Mouse (Mus musculus) intestine, embryonic 16.5 days (tissue): ENCODE measurements around the gene Fam181a. TPM values are rescaled to one million over a fixed set of nuclear protein-coding genes. Genes with fewer than 3 reads are reported as not detected.

Experiments used
- ATAC-seq: fragments of 200-750 bp; cut with Nextera tagmentation; 2 replicates; pipeline ENCODE4 v1.8.0; 2017; ENCODE audit warnings: moderate TSS enrichment, moderate library complexity
- H3K27ac ChIP-seq: fragments of 300-500 bp; sonication (generic); 2 replicates; pipeline ENCODE4 v1.5.1; 2014; ENCODE audit warnings: mild to moderate bottlenecking, low read length
- H3K27me3 ChIP-seq: fragments of 300-500 bp; sonication (generic); replicated peaks from 2 replicates; pipeline ENCODE4 v1.6.1; 2014; ENCODE audit warnings: low read length, control low read depth, mixed read lengths; ENCODE audit not compliant: control insufficient read depth, insufficient read depth
- H3K36me3 ChIP-seq: fragments of 300-500 bp; sonication (generic); 2 replicates; pipeline ENCODE4 v1.6.1; 2014; ENCODE audit warnings: low read length, control low read depth; ENCODE audit not compliant: control insufficient read depth, insufficient read depth
- H3K4me1 ChIP-seq: fragments of 300-500 bp; sonication (generic); 2 replicates; pipeline ENCODE4 v1.6.1; 2014; ENCODE audit warnings: low read length, control low read depth, mixed read lengths; ENCODE audit not compliant: control insufficient read depth, insufficient read depth
- H3K4me2 ChIP-seq: fragments of 300-500 bp; sonication (generic); 2 replicates; pipeline ENCODE4 v1.6.1; 2014; ENCODE audit warnings: low read depth, low read length, control low read depth
- H3K4me3 ChIP-seq: fragments of 300-500 bp; sonication (generic); 2 replicates; pipeline ENCODE4 v1.5.1; 2014; ENCODE audit warnings: mild to moderate bottlenecking, low read length
- H3K9ac ChIP-seq: fragments of 300-500 bp; sonication (generic); 2 replicates; pipeline ENCODE4 v1.6.1; 2014; ENCODE audit warnings: low read depth, low read length
- H3K9me3 ChIP-seq: fragments of 300-500 bp; sonication (generic); 2 replicates; pipeline ENCODE4 v1.6.1; 2016; ENCODE audit warnings: low read length, control low read depth; ENCODE audit not compliant: control insufficient read depth
- WGBS: fragments of 180-500 bp; shearing (Covaris S2); extraction: QIAGEN DNeasy Blood & Tissue Kit; methylation state at CpG from one replicate; pipeline ENCODE4 v1.1.7; 2014; 5-methylcytosine and 5-hydroxymethylcytosine counted together
- polyA plus RNA-seq: library from polyadenylated mRNA; unstranded; fragments of >200 nt; fragmentation: Nextera tagmentation; extraction: Ambion mirVana; gene quantifications from 2 replicates; pipeline ENCODE4 v1.2.1, GENCODE M21; 2015

Fam181a gene
- polyA plus RNA-seq, 1 experiment from 2014 or later: not detected

DNA sequence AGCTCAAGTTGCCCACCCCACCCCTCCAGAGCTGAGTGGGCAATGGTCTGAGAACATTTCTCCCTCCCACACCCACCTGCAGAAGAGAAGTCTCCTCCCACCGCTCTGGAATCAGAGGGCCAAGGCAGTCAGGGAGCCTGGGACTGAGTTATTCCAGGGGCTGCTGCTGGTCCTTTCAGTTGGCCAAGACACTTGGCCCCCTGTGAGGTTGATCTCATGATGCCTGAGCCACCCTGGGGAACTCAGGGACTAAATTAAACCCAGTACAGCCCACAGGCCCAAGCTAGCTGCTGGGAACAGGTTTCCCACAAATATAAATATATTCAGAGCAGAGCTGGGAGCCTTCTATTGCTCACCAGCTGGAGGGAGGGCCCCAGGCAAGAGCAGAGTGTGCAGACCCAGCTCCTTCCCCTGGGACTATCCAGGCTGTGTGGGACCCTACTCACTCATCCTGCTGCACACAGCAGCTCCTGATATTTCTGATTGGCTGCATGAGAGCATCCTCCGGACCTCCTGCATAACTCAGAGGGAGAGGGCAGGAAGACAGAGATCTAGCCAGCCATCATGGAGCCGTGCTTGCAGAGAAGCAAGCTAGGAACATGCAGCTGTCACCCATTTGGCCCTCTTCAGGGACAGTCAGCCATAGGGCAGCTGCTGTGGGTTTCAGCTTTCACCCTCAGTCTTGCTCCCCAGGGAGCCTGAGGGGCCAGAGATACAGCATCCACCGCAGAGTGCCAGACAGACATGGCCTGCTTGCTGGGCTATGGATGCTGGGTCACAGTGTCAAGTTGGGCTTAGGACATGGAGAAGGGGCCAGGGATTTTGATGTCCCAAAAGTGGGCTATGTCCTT is 48.4 kb downstream of the Fam181a start:
- Histone ChIP-seq H3K9me3 (no peaks in the 10 kb centered on the region), H3K4me3 (no peak overlapping the region), H3K27ac (no peak overlapping the region), H3K4me2 (no peak overlapping the region), H3K9ac (0 out of 2 replicates have a peak overlapping the region, but pooled peaks have one; percentile 12), H3K4me1 (no peaks in the 10 kb centered on the region), H3K27me3 (0 out of 2 replicates have a peak, but pooled peaks cover 2% of the 10 kb centered on the region), H3K36me3 (no peaks in the 10 kb centered on the region)
- no peak for ATAC-seq
- 48% methylated on average over 4 of the region's 4 CpGs for WGBS

DNA sequence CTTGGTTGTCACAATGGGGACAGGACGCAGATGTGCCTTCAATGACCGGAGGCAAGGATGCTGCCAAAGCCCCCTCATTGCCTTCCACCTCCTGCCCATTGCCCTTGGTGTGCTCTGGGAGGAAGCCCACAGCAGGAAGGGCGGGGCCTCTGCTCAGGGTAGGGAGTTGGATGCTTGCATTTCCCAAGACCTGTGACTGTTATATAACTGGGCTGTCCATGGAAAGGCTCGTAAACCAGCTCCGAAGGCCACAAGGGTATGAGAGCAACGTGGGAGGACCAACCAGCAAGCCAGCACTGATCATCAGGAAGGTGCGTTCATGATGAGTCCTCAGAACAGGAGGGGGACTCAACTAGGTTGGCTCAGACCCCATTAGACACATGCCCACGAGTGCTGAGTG is 50.0 kb downstream of the Fam181a start:
- Histone ChIP-seq H3K27me3 (0 out of 2 replicates have a peak, but pooled peaks cover 2% of the 10 kb centered on the region), H3K4me3 (no peak overlapping the region), H3K27ac (no peak overlapping the region), H3K9ac (no peak overlapping the region), H3K9me3 (no peaks in the 10 kb centered on the region), H3K4me1 (no peaks in the 10 kb centered on the region), H3K4me2 (no peak overlapping the region), H3K36me3 (no peaks in the 10 kb centered on the region)
- no peak for ATAC-seq
- WGBS: 72% methylated on average over 8 of the region's 8 CpGs

DNA sequence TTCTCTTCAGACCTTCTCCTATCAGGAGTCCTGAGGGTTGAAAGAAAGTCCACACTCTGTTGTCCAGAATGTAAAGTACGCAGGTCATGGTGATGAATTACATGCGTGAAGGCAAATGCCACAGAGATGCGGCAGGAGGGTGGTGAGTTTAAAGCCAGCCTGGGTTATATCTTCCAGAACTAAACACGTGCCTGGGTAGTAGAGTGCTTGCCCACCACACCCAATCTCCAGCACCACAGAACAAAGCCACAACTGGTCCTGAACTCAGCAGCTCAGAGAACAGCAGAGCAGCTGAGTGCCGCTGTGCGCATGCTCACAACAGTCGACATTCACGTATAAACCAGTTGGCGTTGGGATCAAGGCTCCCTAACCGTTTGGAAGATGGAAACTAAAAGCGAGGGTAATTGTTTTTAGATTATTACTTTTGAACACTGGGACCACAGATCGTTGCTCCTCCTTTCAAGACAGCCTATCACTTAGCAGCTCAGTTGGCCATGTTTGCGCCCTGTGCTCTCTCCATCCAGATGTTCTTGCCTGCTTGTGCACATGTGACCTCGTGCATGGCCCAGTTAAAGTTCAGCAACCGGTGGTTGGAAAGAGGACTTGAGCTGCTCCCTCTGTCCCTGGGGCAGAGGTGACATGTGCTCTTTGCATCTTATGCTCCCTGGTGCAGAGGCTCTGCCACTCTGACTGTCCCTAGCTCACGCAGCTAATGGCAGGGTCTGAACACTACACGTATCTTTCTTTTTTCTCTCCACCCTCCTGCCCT is 50.9 kb downstream of the Fam181a start:
- Histone ChIP-seq H3K27ac (no peak overlapping the region), H3K4me1 (no peaks in the 10 kb centered on the region), H3K9ac (no peak overlapping the region), H3K36me3 (no peaks in the 10 kb centered on the region), H3K27me3 (0 out of 2 replicates have a peak, but pooled peaks cover 2% of the 10 kb centered on the region), H3K4me3 (no peak overlapping the region), H3K9me3 (no peaks in the 10 kb centered on the region), H3K4me2 (no peak overlapping the region)
- no peak for ATAC-seq
- WGBS: 84% methylated on average over 17 of the region's 17 CpGs

DNA sequence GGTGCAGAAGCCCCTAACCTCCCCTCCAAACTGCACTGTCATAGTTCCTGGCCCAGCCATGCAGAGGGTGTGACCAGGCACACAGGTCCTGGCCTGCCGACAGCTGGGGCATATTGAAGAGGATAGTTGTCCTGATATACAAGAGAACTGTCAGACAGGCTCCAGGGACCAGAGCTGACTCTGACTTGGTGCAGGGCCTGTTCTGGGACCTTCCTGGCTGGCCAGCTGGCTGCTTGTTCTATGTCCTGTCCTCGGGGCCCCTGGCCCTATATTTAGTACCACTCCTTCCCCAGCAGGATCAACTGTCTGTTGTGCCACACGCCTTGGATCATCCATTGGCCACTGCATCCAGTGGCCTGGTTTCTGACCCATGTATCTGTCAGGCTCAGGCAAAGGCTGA is 51.6 kb downstream of the Fam181a start:
- no peaks in the 10 kb centered on the region for H3K36me3 ChIP-seq
- no peak for ATAC-seq
- no peaks in the 10 kb centered on the region for H3K9me3 ChIP-seq
- no peak overlapping the region for H3K27ac ChIP-seq
- 0 out of 2 replicates have a peak, but pooled peaks cover 2% of the 10 kb centered on the region for H3K27me3 ChIP-seq
- H3K4me3 ChIP-seq: no peak overlapping the region
- WGBS: 76% methylated on average over 3 of the region's 3 CpGs
- H3K4me1 ChIP-seq: no peaks in the 10 kb centered on the region
- H3K9ac ChIP-seq: no peak overlapping the region
- H3K4me2 ChIP-seq: no peak overlapping the region

Other genes with a start within 250 kb of the Fam181a start
- 0.65 and 0.76 TPM in 2 replicates for gene Prima1, start 68.8 kb upstream of the Fam181a start, polyA plus RNA-seq
- 22.5 and 23.6 TPM in 2 replicates for gene Asb2, start 45.0 kb downstream of the Fam181a start, polyA plus RNA-seq
- 5.5 and 5.6 TPM in 2 replicates for gene Otub2, start 77.7 kb downstream of the Fam181a start, polyA plus RNA-seq
- 0.13 TPM in 1 of 2 replicates, not detected in the other for gene 9330161L09Rik, start 96.8 kb downstream of the Fam181a start, polyA plus RNA-seq
- 68.2 and 85.0 TPM in 2 replicates for gene Ddx24, start 114.9 kb downstream of the Fam181a start, polyA plus RNA-seq
- 40.8 and 45.4 TPM in 2 replicates for gene Ifi27, start 123.2 kb downstream of the Fam181a start, polyA plus RNA-seq
- gene Ifi27l2a, start 132.7 kb downstream of the Fam181a start, polyA plus RNA-seq: 15.4 and 16.7 TPM in 2 replicates
- 66.6 and 78.2 TPM in 2 replicates for gene Ifi27l2b, start 146.2 kb downstream of the Fam181a start, polyA plus RNA-seq
- gene Ppp4r4, start 221.3 kb downstream of the Fam181a start, polyA plus RNA-seq: 0.76 TPM in 2 replicates